Mouse (Mus musculus) thymus, adult 2 months (tissue): ENCODE measurements around the gene Zkscan5. TPM values are rescaled to one million over a fixed set of nuclear protein-coding genes. Genes with fewer than 3 reads are reported as not detected.
A peak's percentile ranks its signal among the peaks of the same experiment; 100 is the strongest.

Source experiments
- DNase-seq: peaks from one replicate; pipeline ENCODE4 v3.0.0; 2021
- H3K27ac ChIP-seq: fragments of 200-500 bp; 2 replicates; pipeline ENCODE4 v1.5.1; 2012; ENCODE audit warnings: low read length, control low read depth; ENCODE audit not compliant: control insufficient read depth, insufficient read depth
- H3K27me3 ChIP-seq: fragments of 200-500 bp; 2 replicates; pipeline ENCODE4 v1.6.1; 2012; ENCODE audit warnings: mild to moderate bottlenecking, low read length, moderate library complexity, mixed read lengths; ENCODE audit not compliant: control insufficient read depth, insufficient read depth
- H3K36me3 ChIP-seq: fragments of 200-500 bp; 2 replicates; pipeline ENCODE4 v1.6.1; 2012; ENCODE audit warnings: mild to moderate bottlenecking, low read length, moderate library complexity; ENCODE audit not compliant: control insufficient read depth, insufficient read depth
- H3K4me1 ChIP-seq: fragments of 200-500 bp; replicated peaks from 2 replicates; pipeline ENCODE4 v1.6.1; 2012; ENCODE audit warnings: low read length; ENCODE audit not compliant: control insufficient read depth, insufficient read depth
- H3K4me3 ChIP-seq: fragments of 200-500 bp; 2 replicates; pipeline ENCODE4 v1.5.1; 2012; ENCODE audit warnings: mild to moderate bottlenecking, low read length, control low read depth, moderate library complexity; ENCODE audit not compliant: control insufficient read depth, insufficient read depth
- CTCF ChIP-seq: fragments of 200-500 bp; IDR thresholded peaks from 2 replicates; pipeline ENCODE4 v1.5.1; 2012; ENCODE audit warnings: mild to moderate bottlenecking, control low read depth, low read length, moderate library complexity, borderline replicate concordance; ENCODE audit not compliant: control insufficient read depth, poor library complexity, insufficient read depth; ENCODE audit errors: extremely low read depth
- POLR2A ChIP-seq: fragments of 200-500 bp; IDR thresholded peaks from 2 replicates; pipeline ENCODE4 v1.6.1; 2012; ENCODE audit warnings: mild to moderate bottlenecking, low read length, control low read depth, moderate library complexity; ENCODE audit not compliant: control insufficient read depth, poor library complexity, insufficient read depth; ENCODE audit errors: extremely low read depth
- WGBS: fragments of 180-500 bp; shearing (Covaris S2); methylation state at CpG from one replicate; pipeline ENCODE4 v1.1.7; 2018; 5-methylcytosine and 5-hydroxymethylcytosine counted together
- polyA plus RNA-seq: library from polyadenylated mRNA; depleted of rRNA; stranded (reverse); fragments of >200 nt; gene quantifications from 2 replicates; pipeline ENCODE4 v1.2.3, GENCODE M21; 2012; rRNA removed

The Zkscan5 gene
- 5.0 and 5.1 TPM in 2 replicates for polyA plus RNA-seq

- TF ChIP-seq CTCF (no peak), POLR2A (no peak)
- H3K27ac ChIP-seq: peak within 1 kb of the TSS; percentile 59; the same call in 1 of the 2 replicates
- H3K4me3 ChIP-seq: peak within 1 kb of the TSS; percentile 77
- WGBS: under 1% methylated on average over 22 of the region's 22 CpGs
- peak; percentile 97 for DNase-seq
- H3K27me3 ChIP-seq: no peaks in the 10 kb centered on the region
- no peaks in the 10 kb centered on the region for H3K36me3 ChIP-seq
- H3K4me1 ChIP-seq: peaks cover 14% of the 10 kb centered on the region
Observed at GRCm38 (mm10) chr5:145203936-145204691, at the start of gene Zkscan5. TSS of gene Zkscan5 (plus strand) at chr5:145204562.

- Histone ChIP-seq H3K27ac (no peak overlapping the region), H3K27me3 (no peaks in the 10 kb centered on the region), H3K4me1 (peaks cover 4% of the 10 kb centered on the region), H3K4me3 (no peak overlapping the region), H3K36me3 (peaks cover 17% of the 10 kb centered on the region)
- 98% methylated on average over 14 of the region's 14 CpGs for WGBS
- TF ChIP-seq POLR2A (no peak), CTCF (no peak)
- DNase-seq: no peak
Observed at GRCm38 (mm10) chr5:145161361-145161760, 43.0 kb upstream of the Zkscan5 start.

- DNase-seq: no peak
- TF ChIP-seq POLR2A: no peak
- no peak for TF ChIP-seq CTCF
- 96% methylated on average over 3 of the region's 3 CpGs for WGBS
- peaks cover 4% of the 10 kb centered on the region; the same call in 1 of the 2 replicates for H3K36me3 ChIP-seq
- no peak overlapping the region for H3K27ac ChIP-seq
- no peak overlapping the region for H3K4me3 ChIP-seq
- H3K4me1 ChIP-seq: peaks cover 10% of the 10 kb centered on the region
- H3K27me3 ChIP-seq: no peaks in the 10 kb centered on the region
Observed at GRCm38 (mm10) chr5:145164710-145165109, 39.7 kb upstream of the Zkscan5 start.

GRCm38 (mm10) chr5:145165184-145165583, 39.2 kb upstream of the Zkscan5 start:
- WGBS: 95% methylated on average over 15 of the region's 15 CpGs
- DNase-seq: no peak
- TF ChIP-seq CTCF (no peak), POLR2A (no peak)
- Histone ChIP-seq H3K4me3 (no peak overlapping the region), H3K27me3 (no peaks in the 10 kb centered on the region), H3K27ac (no peak overlapping the region), H3K4me1 (peaks cover 10% of the 10 kb centered on the region), H3K36me3 (peaks cover 4% of the 10 kb centered on the region; the same call in 1 of the 2 replicates)

- Histone ChIP-seq H3K36me3 (no peaks in the 10 kb centered on the region; the same call in 1 of the 2 replicates), H3K4me1 (peaks cover 10% of the 10 kb centered on the region), H3K4me3 (peak within 1 kb of the TSS; percentile 65), H3K27ac (peak within 1 kb of the TSS; percentile 91), H3K27me3 (no peaks in the 10 kb centered on the region)
- DNase-seq: peak; percentile 98
- peak; percentile 30; the same call in 1 of the 2 replicates for TF ChIP-seq CTCF
- TF ChIP-seq POLR2A: peak; percentile 79
- WGBS: under 1% methylated on average over 51 of the region's 51 CpGs
Observed at GRCm38 (mm10) chr5:145166536-145167305, 37.6 kb upstream of the Zkscan5 start, which contains the start of the genes Ptcd1 and Cpsf4. TSS of gene Ptcd1 (minus strand) at chr5:145167108. TSS of gene Cpsf4 (plus strand) at chr5:145167213.

GRCm38 (mm10) chr5:145167306-145167661, 37.1 kb upstream of the Zkscan5 start:
- Histone ChIP-seq H3K27me3 (no peaks in the 10 kb centered on the region), H3K27ac (no peak overlapping the region), H3K4me1 (peaks cover 10% of the 10 kb centered on the region), H3K36me3 (no peaks in the 10 kb centered on the region), H3K4me3 (peak overlapping the region; percentile 65)
- under 1% methylated on average over 28 of the region's 28 CpGs for WGBS
- no peak for DNase-seq
- no peak for TF ChIP-seq CTCF
- no peak for TF ChIP-seq POLR2A

- peaks cover 76% of the 10 kb centered on the region for H3K36me3 ChIP-seq
- no peaks in the 10 kb centered on the region for H3K27me3 ChIP-seq
- 88% methylated on average over 18 of the region's 18 CpGs for WGBS
- H3K4me1 ChIP-seq: no peaks in the 10 kb centered on the region
- no peak overlapping the region for H3K4me3 ChIP-seq
- no peak overlapping the region for H3K27ac ChIP-seq
- no peak for DNase-seq
- TF ChIP-seq CTCF: no peak
Observed at GRCm38 (mm10) chr5:145178461-145178980, 25.8 kb upstream of the Zkscan5 start.
